Mouse (Mus musculus): ENCODE results near the gene Tagln. TPM values are rescaled to one million over a fixed set of nuclear protein-coding genes. Genes with fewer than 3 reads are reported as not detected.

Tagln gene
- polyA plus RNA-seq, 1 experiment from 2014 or later, result 116 TPM

GRCm38 (mm10) chr9:45931958-45932357, 3.9 kb downstream of the Tagln start:
- H3K27ac ChIP-seq, result no peak overlapping the region
- H3K4me2 ChIP-seq (ENCODE audit: low read length), result no peak overlapping the region

GRCm38 (mm10) chr9:45929285-45929684, 6.6 kb downstream of the Tagln start:
- Histone ChIP-seq H3K27ac (no peak overlapping the region), H3K27me3 (ENCODE audit: insufficient read depth, low read length) (no peaks in the 10 kb centered on the region), H3K4me2 (ENCODE audit: low read length) (no peak overlapping the region), H3K36me3 (ENCODE audit: insufficient read depth, low read length) (peaks cover 47% of the 10 kb centered on the region), H3K4me1 (replicated peaks; ENCODE audit: insufficient read depth, low read length) (no peaks in the 10 kb centered on the region), H3K9me3 (replicated peaks; ENCODE audit: low read length) (no peaks in the 10 kb centered on the region), H3K4me3 (replicated peaks; ENCODE audit: low read depth, low read length) (no peak overlapping the region), H3K9ac (ENCODE audit: low read depth, low read length) (no peak overlapping the region)
- DNase-seq (ENCODE audit: low spot score), result no peak
- no peak for TF ChIP-seq CTCF (IDR thresholded peaks at IDR 0.05; ENCODE audit: low read depth)
- 81% methylated on average over 5 of the region's 5 CpGs for WGBS
- ATAC-seq (replicated peaks; ENCODE audit: low FRiP score, low read depth), result no peak

More at GRCm38 (mm10) chr9:45931958-45932357, 3.9 kb downstream of the Tagln start:
- Histone ChIP-seq H3K9me3 (replicated peaks; ENCODE audit: low read length) (no peaks in the 10 kb centered on the region), H3K9ac (ENCODE audit: low read depth, low read length) (no peak overlapping the region), H3K36me3 (ENCODE audit: insufficient read depth, low read length) (peaks cover 35% of the 10 kb centered on the region), H3K4me3 (replicated peaks; ENCODE audit: low read depth, low read length) (no peak overlapping the region), H3K27me3 (ENCODE audit: insufficient read depth, low read length) (no peaks in the 10 kb centered on the region), H3K4me1 (replicated peaks; ENCODE audit: insufficient read depth, low read length) (0 out of 2 replicates have a peak, but pooled peaks cover 5% of the 10 kb centered on the region)
- no peak for ATAC-seq (replicated peaks; ENCODE audit: low FRiP score, low read depth)
- 19% methylated on average over 1 of the region's 1 CpGs for WGBS
- TF ChIP-seq CTCF (IDR thresholded peaks at IDR 0.05; ENCODE audit: low read depth), result no peak
- no peak for DNase-seq (ENCODE audit: low spot score)

DNA sequence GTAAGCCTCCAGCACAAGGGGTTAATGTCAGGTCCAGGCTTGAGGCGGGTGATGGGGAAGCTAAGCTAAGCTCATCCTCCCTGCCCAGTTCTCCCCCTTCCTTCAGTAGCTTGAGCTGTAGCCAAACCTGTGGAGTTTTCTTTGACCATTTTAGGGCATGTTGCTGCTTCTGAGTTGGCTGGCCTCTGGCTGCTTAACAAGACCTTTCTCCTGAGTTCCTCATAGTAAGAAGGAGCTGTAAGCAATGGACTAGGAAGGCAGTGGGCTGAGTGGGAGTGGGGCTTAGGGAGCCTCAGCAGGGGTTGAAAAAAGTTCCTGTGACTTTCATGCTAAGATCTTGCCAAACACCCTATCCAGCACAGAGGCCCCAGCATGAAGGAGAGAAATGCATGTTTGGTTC, 16.0 kb downstream of the Tagln start:
- H3K9me3 ChIP-seq (replicated peaks; ENCODE audit: low read length), result no peaks in the 10 kb centered on the region
- no peak for TF ChIP-seq CTCF (IDR thresholded peaks at IDR 0.05; ENCODE audit: low read depth)
- WGBS, result 87% methylated on average over 1 of the region's 1 CpGs
- H3K27me3 ChIP-seq (ENCODE audit: insufficient read depth, low read length), result no peaks in the 10 kb centered on the region
- no peak overlapping the region for H3K4me3 ChIP-seq (replicated peaks; ENCODE audit: low read depth, low read length)
- H3K4me2 ChIP-seq (ENCODE audit: low read length), result no peak overlapping the region
- H3K36me3 ChIP-seq (ENCODE audit: insufficient read depth, low read length), result peaks cover 53% of the 10 kb centered on the region
- peak; percentile 29 for DNase-seq (ENCODE audit: low spot score)
- no peak for ATAC-seq (replicated peaks; ENCODE audit: low FRiP score, low read depth)
- H3K9ac ChIP-seq (ENCODE audit: low read depth, low read length), result no peak overlapping the region
- no peaks in the 10 kb centered on the region for H3K4me1 ChIP-seq (replicated peaks; ENCODE audit: insufficient read depth, low read length)
- H3K27ac ChIP-seq, result no peak overlapping the region

- ATAC-seq (replicated peaks; ENCODE audit: low FRiP score, low read depth), result no peak
- TF ChIP-seq CTCF (IDR thresholded peaks at IDR 0.05; ENCODE audit: low read depth), result no peak
- DNase-seq (ENCODE audit: low spot score), result no peak
- no peaks in the 10 kb centered on the region for H3K27me3 ChIP-seq (ENCODE audit: insufficient read depth, low read length)
- H3K4me1 ChIP-seq (replicated peaks; ENCODE audit: insufficient read depth, low read length), result no peaks in the 10 kb centered on the region
- H3K27ac ChIP-seq, result no peak overlapping the region
- H3K36me3 ChIP-seq (ENCODE audit: insufficient read depth, low read length), result peaks cover 55% of the 10 kb centered on the region
- no peaks in the 10 kb centered on the region for H3K9me3 ChIP-seq (replicated peaks; ENCODE audit: low read length)
- no peak overlapping the region for H3K4me3 ChIP-seq (replicated peaks; ENCODE audit: low read depth, low read length)
- WGBS, result 78% methylated on average over 5 of the region's 5 CpGs
- H3K9ac ChIP-seq (ENCODE audit: low read depth, low read length), result no peak overlapping the region
- H3K4me2 ChIP-seq (ENCODE audit: low read length), result no peak overlapping the region
Observed at GRCm38 (mm10) chr9:45917041-45917934, 18.6 kb downstream of the Tagln start.

DNA sequence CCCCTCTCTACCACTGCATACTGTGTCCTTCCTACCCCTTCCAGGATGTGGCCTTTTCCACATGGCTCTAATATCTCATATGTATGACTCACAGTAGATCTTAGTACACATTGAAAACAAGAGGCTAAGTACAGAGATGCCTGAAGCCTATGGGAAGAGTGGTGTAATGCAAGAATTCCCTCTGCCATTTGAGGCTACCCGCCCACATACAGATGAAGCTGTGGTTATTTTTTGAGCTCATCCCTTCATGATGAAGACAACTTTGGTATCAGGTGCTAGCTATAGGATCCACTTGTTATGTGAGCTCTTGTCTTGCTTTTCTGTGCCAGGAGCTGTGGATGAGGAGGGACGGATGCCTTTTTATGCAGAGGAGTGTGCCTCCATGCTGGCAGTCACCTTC, 20.2 kb downstream of the Tagln start:
- no peak overlapping the region for H3K4me3 ChIP-seq (replicated peaks; ENCODE audit: low read depth, low read length)
- TF ChIP-seq CTCF (IDR thresholded peaks at IDR 0.05; ENCODE audit: low read depth), result no peak
- DNase-seq (ENCODE audit: low spot score), result no peak
- no peak for ATAC-seq (replicated peaks; ENCODE audit: low FRiP score, low read depth)
- H3K4me2 ChIP-seq (ENCODE audit: low read length), result no peak overlapping the region
- no peaks in the 10 kb centered on the region for H3K9me3 ChIP-seq (replicated peaks; ENCODE audit: low read length)
- H3K36me3 ChIP-seq (ENCODE audit: insufficient read depth, low read length), result peaks cover 54% of the 10 kb centered on the region
- no peak overlapping the region for H3K9ac ChIP-seq (ENCODE audit: low read depth, low read length)
- H3K27ac ChIP-seq, result no peak overlapping the region
- H3K4me1 ChIP-seq (replicated peaks; ENCODE audit: insufficient read depth, low read length), result no peaks in the 10 kb centered on the region
- H3K27me3 ChIP-seq (ENCODE audit: insufficient read depth, low read length), result no peaks in the 10 kb centered on the region
- WGBS, result 91% methylated on average over 2 of the region's 2 CpGs

- Histone ChIP-seq H3K27ac (no peak overlapping the region), H3K4me1 (replicated peaks; ENCODE audit: insufficient read depth, low read length) (no peaks in the 10 kb centered on the region; the same call in 1 of the 2 replicates), H3K36me3 (ENCODE audit: insufficient read depth, low read length) (peaks cover 48% of the 10 kb centered on the region), H3K4me2 (ENCODE audit: low read length) (no peak overlapping the region), H3K9me3 (replicated peaks; ENCODE audit: low read length) (no peaks in the 10 kb centered on the region), H3K27me3 (ENCODE audit: insufficient read depth, low read length) (no peaks in the 10 kb centered on the region), H3K4me3 (replicated peaks; ENCODE audit: low read depth, low read length) (no peak overlapping the region), H3K9ac (ENCODE audit: low read depth, low read length) (no peak overlapping the region)
- peak; percentile 53 for DNase-seq (ENCODE audit: low spot score)
- peak; percentile 73 for TF ChIP-seq CTCF (IDR thresholded peaks at IDR 0.05; ENCODE audit: low read depth)
- WGBS, result 80% methylated on average over 1 of the region's 1 CpGs
- no peak for ATAC-seq (replicated peaks; ENCODE audit: low FRiP score, low read depth)
Observed at GRCm38 (mm10) chr9:45911673-45912072, 24.2 kb downstream of the Tagln start.
